Mouse (Mus musculus) neural tube, embryonic 12.5 days (tissue): Measurements from ENCODE around the gene Cox4i2. TPM values are rescaled to one million over a fixed set of nuclear protein-coding genes. Genes with fewer than 3 reads are reported as not detected.

Source experiments
- ATAC-seq: fragments of 200-750 bp; cut with Nextera tagmentation; 2 replicates; pipeline ENCODE4 v1.8.0; 2017; ENCODE audit warnings: low read depth, mild to moderate bottlenecking, moderate TSS enrichment, moderate library complexity; ENCODE audit not compliant: low FRiP score
- H3K27ac ChIP-seq: fragments of 300-500 bp; sonication (generic); 2 replicates; pipeline ENCODE4 v1.5.1; 2016
- H3K27me3 ChIP-seq: fragments of 300-500 bp; sonication (generic); replicated peaks from 2 replicates; pipeline ENCODE4 v1.6.1; 2016; ENCODE audit warnings: mild to moderate bottlenecking
- H3K36me3 ChIP-seq: fragments of 300-500 bp; sonication (generic); 2 replicates; pipeline ENCODE4 v1.6.1; 2016; ENCODE audit warnings: mild to moderate bottlenecking
- H3K4me1 ChIP-seq: fragments of 300-500 bp; sonication (generic); 2 replicates; pipeline ENCODE4 v1.6.1; 2016
- H3K4me2 ChIP-seq: fragments of 300-500 bp; sonication (generic); replicated peaks from 2 replicates; pipeline ENCODE4 v1.6.1; 2016; ENCODE audit warnings: mild to moderate bottlenecking
- H3K4me3 ChIP-seq: fragments of 300-500 bp; sonication (generic); 2 replicates; pipeline ENCODE4 v1.5.1; 2016
- H3K9ac ChIP-seq: fragments of 300-500 bp; sonication (generic); 2 replicates; pipeline ENCODE4 v1.6.1; 2016; ENCODE audit warnings: mild to moderate bottlenecking
- H3K9me3 ChIP-seq: fragments of 300-500 bp; sonication (generic); 2 replicates; pipeline ENCODE4 v1.6.1; 2016; ENCODE audit warnings: mild to moderate bottlenecking
- WGBS: fragments of 180-500 bp; shearing (Covaris S2); methylation state at CpG from one replicate; pipeline ENCODE4 v1.1.7; 2016; 5-methylcytosine and 5-hydroxymethylcytosine counted together
- polyA plus RNA-seq: library from polyadenylated mRNA; unstranded; fragments of >200 nt; fragmentation: Nextera tagmentation; extraction: Ambion mirVana; gene quantifications from 2 replicates; pipeline ENCODE4 v1.2.1, GENCODE M21; 2016

Cox4i2 gene
- polyA plus RNA-seq = 3.7 and 4.4 TPM in 2 replicates

- Histone ChIP-seq H3K27me3 (no peaks in the 10 kb centered on the region; the same call in 1 of the 2 replicates), H3K9ac (peak within 1 kb of the TSS; percentile 47), H3K9me3 (no peaks in the 10 kb centered on the region), H3K4me3 (no peak within 1 kb of the TSS), H3K4me2 (peak within 1 kb of the TSS; percentile 57), H3K4me1 (peaks cover 15% of the 10 kb centered on the region), H3K36me3 (no peaks in the 10 kb centered on the region), H3K27ac (no peak within 1 kb of the TSS)
- ATAC-seq = no peak
- WGBS = 2% methylated on average over 30 of the region's 30 CpGs
Observed at GRCm38 (mm10) chr2:152753944-152754711, at the start of gene Cox4i2. Cox4i2 (plus strand) TSS chr2:152754173.

GRCm38 (mm10) chr2:152704256-152704605, 49.7 kb upstream of the Cox4i2 start:
- Histone ChIP-seq H3K4me2 (no peak overlapping the region), H3K27ac (no peak overlapping the region), H3K4me1 (peaks cover 32% of the 10 kb centered on the region), H3K27me3 (no peaks in the 10 kb centered on the region), H3K9me3 (no peaks in the 10 kb centered on the region), H3K9ac (no peak overlapping the region), H3K36me3 (peaks cover 68% of the 10 kb centered on the region), H3K4me3 (no peak overlapping the region)
- 85% methylated on average over 5 of the region's 5 CpGs for WGBS
- ATAC-seq = no peak

DNA sequence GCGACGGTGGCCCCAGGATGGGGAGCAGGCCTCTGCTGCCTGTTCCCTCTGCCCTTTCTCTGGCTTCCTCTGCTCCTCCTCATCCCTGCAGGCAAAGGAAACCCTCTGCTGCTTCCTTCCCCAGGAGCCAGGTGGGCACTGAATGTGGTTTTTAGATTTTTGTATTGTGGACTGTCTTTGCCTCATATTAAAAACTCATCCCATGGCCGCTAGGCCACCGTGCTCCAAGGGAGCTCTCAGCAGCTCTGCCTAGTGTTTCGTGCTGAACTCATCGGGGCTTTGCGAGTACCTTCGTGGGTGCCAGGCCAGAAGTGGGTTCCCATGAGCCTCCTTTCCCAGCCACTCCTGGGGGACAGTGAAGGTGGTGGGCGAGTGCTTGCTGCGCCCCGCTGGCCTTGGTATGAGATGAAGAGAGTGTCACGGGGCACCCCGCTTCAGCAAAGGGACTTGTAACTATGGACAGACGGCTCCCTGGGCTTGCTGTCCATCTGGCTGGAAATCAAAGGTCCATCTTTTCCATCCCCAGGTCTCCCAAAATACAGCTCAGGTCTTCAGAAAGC, 49.1 kb upstream of the Cox4i2 start:
- Histone ChIP-seq H3K4me3 (no peak overlapping the region), H3K4me1 (peaks cover 32% of the 10 kb centered on the region), H3K27me3 (no peaks in the 10 kb centered on the region), H3K27ac (no peak overlapping the region), H3K9ac (0 out of 2 replicates have a peak overlapping the region, but pooled peaks have one; percentile 13), H3K36me3 (peaks cover 62% of the 10 kb centered on the region), H3K9me3 (no peaks in the 10 kb centered on the region), H3K4me2 (no peak overlapping the region)
- WGBS = 94% methylated on average over 14 of the region's 14 CpGs
- no peak for ATAC-seq

DNA sequence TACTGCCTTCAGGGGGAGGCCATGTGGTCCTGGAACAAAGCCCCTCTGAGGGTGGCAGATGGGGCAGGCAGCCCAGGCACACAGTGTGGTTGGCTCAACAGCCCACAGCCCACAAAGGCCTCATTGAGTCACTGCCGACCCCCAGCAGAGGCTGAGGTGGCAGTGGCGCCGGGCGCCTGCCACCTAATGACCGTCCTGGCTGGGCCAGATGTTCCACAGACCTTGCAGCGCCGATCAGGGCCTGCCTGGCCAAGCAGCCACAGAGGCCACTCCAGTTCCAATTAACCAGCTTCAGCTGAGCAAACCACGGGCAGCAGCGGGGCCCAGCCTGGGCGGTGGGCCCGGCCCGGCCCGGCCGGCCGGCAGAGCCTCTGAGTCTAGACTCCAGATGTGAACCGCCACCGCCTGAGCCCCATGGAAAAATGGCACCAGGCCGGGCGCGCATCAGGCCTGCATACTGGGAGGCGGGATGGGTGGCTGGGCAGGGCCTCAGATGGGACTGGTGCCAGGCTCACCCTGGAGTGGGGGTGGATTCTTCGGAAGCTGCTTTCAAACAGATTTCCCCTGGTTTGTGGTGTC, 47.9 kb upstream of the Cox4i2 start:
- peak; percentile 38 for ATAC-seq
- Histone ChIP-seq H3K4me2 (no peak overlapping the region), H3K9ac (0 out of 2 replicates have a peak overlapping the region, but pooled peaks have one; percentile 17), H3K4me1 (peaks cover 32% of the 10 kb centered on the region), H3K27me3 (no peaks in the 10 kb centered on the region), H3K9me3 (no peaks in the 10 kb centered on the region), H3K27ac (peak overlapping the region; percentile 72), H3K4me3 (no peak overlapping the region), H3K36me3 (peaks cover 50% of the 10 kb centered on the region)
- 53% methylated on average over 22 of the region's 22 CpGs for WGBS

GRCm38 (mm10) chr2:152707186-152707585, 46.8 kb upstream of the Cox4i2 start:
- WGBS = 28% methylated on average over 7 of the region's 7 CpGs
- peaks cover 32% of the 10 kb centered on the region for H3K4me1 ChIP-seq

GRCm38 (mm10) chr2:152707627-152708026, 46.3 kb upstream of the Cox4i2 start:
- ATAC-seq = peak; percentile 90
- Histone ChIP-seq H3K27me3 (no peaks in the 10 kb centered on the region), H3K27ac (peak overlapping the region; percentile 79), H3K4me1 (peaks cover 32% of the 10 kb centered on the region), H3K36me3 (peaks cover 35% of the 10 kb centered on the region), H3K4me2 (peak overlapping the region; percentile 71), H3K9ac (peak overlapping the region; percentile 73), H3K9me3 (no peaks in the 10 kb centered on the region), H3K4me3 (peak overlapping the region; percentile 38)
- 2% methylated on average over 31 of the region's 31 CpGs for WGBS

More at GRCm38 (mm10) chr2:152707186-152707585, 46.8 kb upstream of the Cox4i2 start:
- peak overlapping the region; percentile 38 for H3K4me3 ChIP-seq
- ATAC-seq = no peak; the same call in 1 of the 2 replicates
- H3K9me3 ChIP-seq = no peaks in the 10 kb centered on the region
- H3K27me3 ChIP-seq = no peaks in the 10 kb centered on the region
- H3K36me3 ChIP-seq = peaks cover 39% of the 10 kb centered on the region
- peak overlapping the region; percentile 71 for H3K4me2 ChIP-seq
- peak overlapping the region; percentile 73 for H3K9ac ChIP-seq
- peak overlapping the region; percentile 79 for H3K27ac ChIP-seq

GRCm38 (mm10) chr2:152709066-152709465, 44.9 kb upstream of the Cox4i2 start:
- Histone ChIP-seq H3K9ac (no peak overlapping the region), H3K9me3 (no peaks in the 10 kb centered on the region), H3K27ac (no peak overlapping the region), H3K4me1 (peaks cover 32% of the 10 kb centered on the region), H3K4me3 (no peak overlapping the region), H3K27me3 (no peaks in the 10 kb centered on the region), H3K36me3 (peaks cover 21% of the 10 kb centered on the region), H3K4me2 (no peak overlapping the region)
- WGBS = 92% methylated on average over 5 of the region's 5 CpGs
- no peak for ATAC-seq

- WGBS = 73% methylated on average over 6 of the region's 6 CpGs
- Histone ChIP-seq H3K4me2 (no peak overlapping the region), H3K4me1 (peaks cover 28% of the 10 kb centered on the region), H3K27ac (no peak overlapping the region), H3K4me3 (no peak overlapping the region), H3K27me3 (no peaks in the 10 kb centered on the region), H3K9ac (no peak overlapping the region), H3K9me3 (no peaks in the 10 kb centered on the region), H3K36me3 (no peaks in the 10 kb centered on the region)
- no peak for ATAC-seq
Observed at GRCm38 (mm10) chr2:152716241-152716772, 37.7 kb upstream of the Cox4i2 start.

DNA sequence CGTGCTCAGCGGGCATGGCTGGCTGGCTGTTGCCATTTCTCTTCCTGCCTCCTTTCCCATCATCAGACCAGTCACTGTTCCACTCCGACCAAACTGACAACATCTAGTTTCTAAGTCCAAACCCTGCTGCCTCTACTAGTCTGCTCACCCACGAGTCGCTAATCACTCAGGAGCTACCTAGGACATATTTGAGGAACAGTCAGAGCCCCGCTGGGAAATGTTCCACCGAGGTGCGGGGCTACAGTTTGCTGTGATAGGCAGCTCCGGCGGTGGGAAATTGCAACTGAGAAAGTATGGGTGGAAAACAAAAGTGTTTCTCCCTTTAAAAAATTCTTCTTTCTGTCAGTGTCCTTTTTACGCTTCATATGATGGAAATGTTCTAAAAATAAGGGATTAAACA, 36.3 kb upstream of the Cox4i2 start:
- H3K9ac ChIP-seq = no peak overlapping the region
- 33% methylated on average over 11 of the region's 11 CpGs for WGBS
- peak; percentile 52; the same call in 1 of the 2 replicates for ATAC-seq

DNA sequence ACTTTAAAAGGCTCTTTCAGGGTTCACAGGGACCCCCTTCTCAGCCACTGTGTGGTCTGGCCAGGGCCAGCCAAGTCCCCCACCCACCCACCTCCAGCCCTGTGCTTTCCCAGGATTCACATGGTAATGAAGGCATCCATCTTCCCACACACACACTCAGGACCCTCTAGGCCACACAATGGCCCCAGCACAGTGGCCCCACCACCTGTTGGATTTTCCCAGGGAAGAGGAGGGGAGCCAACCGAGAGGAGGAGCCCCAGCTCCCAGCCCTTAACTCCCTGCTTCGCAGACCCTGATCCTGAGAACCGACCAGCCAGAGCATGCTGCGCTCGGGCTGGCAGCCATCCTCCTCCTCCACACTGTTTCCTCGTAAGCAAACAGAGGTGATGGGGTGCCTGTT, 35.9 kb upstream of the Cox4i2 start:
- no peak overlapping the region for H3K9ac ChIP-seq
- 17% methylated on average over 6 of the region's 6 CpGs for WGBS

More for the DNA sequence above, 36.3 kb upstream of the Cox4i2 start:
- H3K4me3 ChIP-seq = no peak overlapping the region
- H3K4me2 ChIP-seq = peak overlapping the region; percentile 22; the same call in 1 of the 2 replicates
- no peaks in the 10 kb centered on the region for H3K36me3 ChIP-seq
- H3K27me3 ChIP-seq = no peaks in the 10 kb centered on the region
- H3K9me3 ChIP-seq = no peaks in the 10 kb centered on the region
- H3K27ac ChIP-seq = peak overlapping the region; percentile 43; the same call in 1 of the 2 replicates
- peaks cover 28% of the 10 kb centered on the region for H3K4me1 ChIP-seq

GRCm38 (mm10) chr2:152723651-152724331, 30.2 kb upstream of the Cox4i2 start:
- peak; percentile 85 for ATAC-seq
- H3K4me2 ChIP-seq = peak overlapping the region; percentile 67
- H3K9me3 ChIP-seq = no peaks in the 10 kb centered on the region
- H3K27ac ChIP-seq = no peak overlapping the region
- WGBS = 4% methylated on average over 37 of the region's 37 CpGs
- H3K4me3 ChIP-seq = peak overlapping the region; percentile 29
- peaks cover 31% of the 10 kb centered on the region for H3K4me1 ChIP-seq
- no peaks in the 10 kb centered on the region for H3K36me3 ChIP-seq
- peak overlapping the region; percentile 54; the same call in 1 of the 2 replicates for H3K9ac ChIP-seq
- no peaks in the 10 kb centered on the region for H3K27me3 ChIP-seq

More for the DNA sequence above, 35.9 kb upstream of the Cox4i2 start:
- peak; percentile 95 for ATAC-seq
- Histone ChIP-seq H3K36me3 (no peaks in the 10 kb centered on the region), H3K4me2 (peak overlapping the region; percentile 22; the same call in 1 of the 2 replicates), H3K27ac (no peak overlapping the region; the same call in 1 of the 2 replicates), H3K4me3 (no peak overlapping the region), H3K9me3 (no peaks in the 10 kb centered on the region), H3K4me1 (peaks cover 28% of the 10 kb centered on the region), H3K27me3 (no peaks in the 10 kb centered on the region)
